Mouse (Mus musculus) kidney, adult 9 months (tissue): ENCODE results near the gene Abhd16b.
A peak's percentile ranks its signal among the peaks of the same experiment; 100 is the strongest.
"Not testable (repeated sequence)": the region's sequence is repeated elsewhere in the genome, so short reads cannot be mapped to it uniquely, and the experiment has no call there.

Experiments used
- DNase-seq: peaks from one replicate; pipeline ENCODE4 v3.0.0; 2022

Gene Abhd16b

DNA sequence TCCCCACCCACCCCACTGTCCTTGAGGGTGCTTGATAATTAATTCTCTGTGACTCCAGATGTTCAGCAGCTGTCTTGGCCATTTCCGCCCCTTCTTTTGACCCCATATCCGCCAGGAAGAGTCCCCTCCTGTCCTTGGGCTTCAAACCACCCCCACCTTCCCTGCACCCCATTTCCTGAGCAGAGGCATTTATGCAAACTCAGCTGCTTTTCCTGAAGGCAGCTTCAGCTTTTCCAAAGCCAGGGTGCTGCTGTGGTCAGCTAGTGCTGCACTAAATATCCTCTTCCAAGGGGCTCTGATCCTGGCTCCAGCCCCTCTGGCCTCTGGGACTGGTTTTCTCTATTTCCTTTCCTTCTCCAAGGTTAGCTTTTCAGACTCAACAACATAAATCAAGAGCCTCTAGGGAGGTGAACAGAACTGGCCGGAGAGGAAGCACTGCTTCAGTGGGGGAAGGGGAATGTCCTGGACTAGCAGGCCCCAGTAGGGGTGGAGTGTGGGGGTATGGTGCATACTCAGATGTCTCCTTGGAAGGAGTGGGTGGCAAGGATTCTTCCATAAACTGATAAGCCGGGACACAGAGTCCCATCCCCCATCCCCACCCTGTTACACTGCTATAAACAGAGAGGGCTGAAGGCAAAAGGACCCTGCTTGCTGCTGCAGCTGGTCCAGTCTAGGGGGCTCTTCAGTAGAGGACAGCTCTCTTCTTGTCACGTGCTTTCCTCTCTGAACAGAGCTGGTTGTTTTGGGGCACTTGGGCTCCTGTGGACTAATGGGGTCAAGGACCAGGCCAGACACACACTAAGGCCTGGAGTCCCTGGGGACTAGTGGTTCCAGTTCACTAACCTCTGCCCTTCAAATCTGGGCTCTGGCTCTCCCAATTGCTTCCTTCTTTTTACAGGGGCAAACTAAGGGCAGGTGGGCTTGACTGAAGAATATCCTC, 5.4 kb upstream of the Abhd16b start:
- DNase-seq, result peak; percentile 79

DNA sequence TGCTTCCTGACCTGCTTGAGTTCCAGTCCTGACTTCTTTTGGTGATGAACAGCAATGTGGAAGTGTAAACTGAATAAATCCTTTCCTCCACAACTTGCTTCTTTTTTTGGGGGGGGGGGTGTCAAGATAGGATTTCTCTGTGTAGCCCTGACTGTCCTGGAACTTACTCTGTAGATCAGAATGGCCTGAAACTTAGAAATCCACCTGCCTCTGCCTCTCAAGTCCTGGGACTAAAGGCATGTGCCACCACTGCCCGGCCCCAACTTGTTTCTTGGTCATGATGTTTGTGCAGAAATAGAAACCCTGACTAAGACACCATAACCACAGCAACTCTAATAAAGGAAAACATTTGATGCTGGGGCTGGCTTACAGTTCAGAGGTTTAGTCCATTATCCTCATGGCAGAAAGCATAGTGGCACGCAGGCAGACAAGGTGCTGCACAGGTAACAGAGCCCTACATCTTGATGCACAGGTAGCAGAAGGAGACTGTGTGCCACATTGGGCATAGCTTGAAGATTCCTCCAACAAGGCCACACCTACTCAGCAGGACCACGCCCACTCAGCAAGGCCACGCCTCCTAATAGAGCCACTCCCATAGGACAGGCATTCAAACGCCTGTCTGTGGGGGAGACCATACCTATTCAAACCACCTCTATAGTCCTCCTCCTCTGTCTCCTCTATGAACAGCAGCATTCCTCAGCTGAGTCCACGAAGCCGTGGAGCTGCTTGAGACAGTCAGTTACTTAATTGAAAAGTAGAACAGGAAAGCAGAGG, 1.4 kb upstream of the Abhd16b start:
- peak; percentile 44 for DNase-seq

DNA sequence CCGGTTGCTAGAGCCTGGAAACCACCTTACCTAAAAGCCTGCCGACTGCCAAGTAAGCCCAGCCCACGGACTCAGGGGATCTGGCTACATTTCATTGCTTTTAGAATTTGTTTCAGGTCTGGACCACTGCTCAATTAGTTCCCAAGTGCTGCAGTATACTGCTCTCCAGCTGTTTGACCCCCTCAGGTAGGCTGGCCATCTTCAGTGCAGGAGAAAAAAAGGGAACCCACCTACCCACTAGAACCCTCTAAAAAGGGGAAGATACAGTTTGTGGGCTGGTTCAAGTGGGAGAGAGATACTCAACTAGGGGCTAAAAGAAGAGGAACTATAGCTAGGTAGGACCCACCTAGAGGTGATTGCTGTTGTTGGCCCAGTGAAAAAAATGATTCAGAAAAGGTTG, 800 bp upstream of the Abhd16b start:
- DNase-seq, result no peak

DNA sequence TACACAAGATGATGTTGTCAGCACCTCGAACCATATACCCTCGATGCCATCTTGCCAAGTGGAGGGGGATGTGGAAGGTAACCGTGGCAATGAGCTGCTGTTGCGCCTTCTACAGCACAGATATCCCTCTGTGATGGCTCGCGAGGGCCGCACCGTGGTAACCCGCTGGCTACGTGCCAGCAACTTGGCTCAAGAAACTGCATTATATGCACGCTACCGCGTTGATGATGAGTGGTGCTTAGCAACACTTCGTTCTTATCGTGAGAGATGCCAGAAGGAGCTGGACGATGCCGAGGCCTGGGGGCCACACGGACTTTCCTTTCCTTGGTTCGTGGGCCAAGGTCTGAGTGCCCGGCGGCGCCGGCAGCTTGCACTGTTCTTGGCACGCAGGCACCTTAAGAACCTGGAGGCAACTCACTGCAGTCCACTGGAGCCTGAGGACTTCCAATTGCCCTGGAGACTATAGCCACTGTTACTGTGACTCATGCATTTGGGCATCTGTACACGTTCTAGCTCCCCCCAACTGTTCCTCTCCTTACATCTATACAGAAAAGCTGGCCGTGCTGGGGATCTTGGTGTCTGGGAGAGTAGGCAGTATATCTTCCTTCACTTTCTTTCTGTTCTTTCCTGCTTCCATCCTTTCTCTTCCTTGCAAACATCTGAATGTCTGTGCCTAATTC, 1.4 kb downstream of the Abhd16b start:
- DNase-seq, result no peak

DNA sequence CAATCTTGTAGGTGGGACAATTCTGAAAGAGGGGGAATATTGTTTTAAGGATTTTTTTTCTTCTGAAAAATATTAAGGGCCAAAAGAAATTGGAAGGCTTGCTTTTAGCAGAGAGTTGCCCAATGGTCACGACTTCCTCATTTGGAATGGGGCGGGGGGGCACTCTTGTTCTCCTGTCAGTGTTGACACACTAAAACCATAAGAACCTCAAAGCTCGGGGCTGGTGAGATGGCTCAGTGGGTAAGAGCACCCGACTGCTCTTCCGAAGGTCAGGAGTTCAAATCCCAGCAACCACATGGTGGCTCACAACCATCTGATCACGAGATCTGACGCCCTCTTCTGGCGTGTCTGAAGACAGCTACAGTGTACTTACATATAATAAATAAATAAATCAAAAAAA, 2.8 kb downstream of the Abhd16b start:
- not testable (repeated sequence) for DNase-seq

DNA sequence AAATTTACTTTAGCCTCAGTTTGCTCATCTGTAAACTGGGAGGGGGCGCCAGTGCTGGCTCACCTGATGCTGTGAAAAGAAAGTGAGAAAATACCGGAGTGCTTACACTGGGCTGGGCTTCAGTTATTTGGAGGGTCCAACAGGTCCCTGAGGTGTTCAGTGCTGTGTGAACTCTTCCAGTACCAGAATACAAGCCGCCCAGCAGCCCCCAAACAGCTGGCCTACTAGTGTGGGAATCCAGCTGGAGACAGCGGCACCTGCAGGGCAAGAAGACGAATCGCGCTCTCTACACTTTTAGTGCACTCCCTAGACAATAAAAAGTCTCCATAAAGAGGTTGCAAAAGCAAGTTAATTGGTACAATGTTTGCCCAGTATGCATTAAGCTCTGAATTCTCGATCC, 3.3 kb downstream of the Abhd16b start:
- peak; percentile 78 for DNase-seq

DNA sequence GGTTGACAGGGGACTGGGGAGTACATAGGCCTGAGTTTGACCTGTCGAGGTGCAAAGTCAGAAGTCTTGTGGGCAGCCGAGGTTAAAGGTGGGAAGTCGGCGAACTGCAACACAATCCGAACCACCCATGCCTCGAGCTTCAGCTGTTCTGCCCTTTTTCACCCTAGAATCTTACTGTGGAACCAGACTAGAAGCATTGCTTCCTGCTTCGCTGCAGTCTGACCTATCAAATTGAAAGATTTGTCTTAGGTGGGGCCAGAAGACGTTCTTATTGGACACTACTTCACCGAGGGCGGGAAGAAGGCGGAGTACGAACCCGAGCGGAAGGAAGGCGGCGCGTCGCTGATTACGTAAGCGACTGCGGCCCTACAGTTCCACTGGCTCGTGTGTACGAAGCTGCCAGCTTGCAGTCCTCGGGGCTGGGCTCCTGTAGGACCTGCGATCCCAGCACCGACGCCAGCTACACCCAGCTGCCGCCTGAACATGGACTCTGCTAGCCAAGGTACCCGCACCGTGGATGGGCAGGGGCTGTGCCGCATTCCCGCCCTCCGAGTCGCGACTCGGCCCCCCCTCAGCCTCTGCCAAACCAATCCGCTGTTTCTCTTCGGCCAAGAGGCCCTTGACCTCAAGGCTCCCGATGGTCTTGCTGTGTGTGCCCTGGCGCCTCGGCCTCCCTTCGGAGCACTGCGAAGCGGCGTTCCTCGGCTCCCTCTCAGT, 4.0 kb downstream of the Abhd16b start, which contains the start of gene Tpd52l2:
Gene Tpd52l2, plus strand, starts transcription at position 312 of the 717 bp plus-strand sequence.
- peak; percentile 97 for DNase-seq

DNA sequence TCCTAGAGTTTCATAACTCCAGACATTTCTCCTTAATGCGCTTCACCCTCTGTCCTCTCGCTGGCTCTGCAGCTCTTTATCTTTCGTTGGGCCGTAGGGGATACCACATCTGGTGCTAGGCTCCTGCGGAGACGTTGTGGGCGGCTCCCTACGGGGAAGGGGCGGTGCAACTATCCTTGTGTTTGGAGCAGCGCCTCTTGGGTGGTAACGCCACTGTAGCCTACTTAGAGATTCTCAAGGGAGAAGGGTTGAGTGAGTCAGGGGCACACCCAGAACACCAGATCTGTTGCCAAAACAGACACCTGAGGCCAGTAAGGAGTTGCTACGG, 4.5 kb downstream of the Abhd16b start:
- peak; percentile 72 for DNase-seq

DNA sequence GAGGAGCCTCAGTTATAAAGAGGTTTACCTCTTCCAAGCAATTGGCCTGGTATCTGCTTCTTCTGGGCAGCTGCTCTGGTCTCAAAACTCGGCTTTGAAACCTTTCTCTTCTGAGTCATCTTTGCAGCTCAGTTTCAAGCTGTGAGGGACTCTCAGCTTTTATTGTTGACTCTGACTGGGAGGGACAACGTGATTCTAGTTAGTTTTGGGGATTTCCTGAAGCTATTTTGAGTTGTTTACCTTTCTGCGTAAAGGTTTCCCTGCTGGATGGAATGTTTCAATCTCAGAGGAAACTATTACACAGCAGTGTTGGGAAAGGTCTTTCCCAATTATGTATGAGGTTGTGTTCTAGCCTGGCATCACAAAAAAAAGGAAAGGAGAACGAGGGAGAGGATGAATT, 5.6 kb downstream of the Abhd16b start:
- DNase-seq, result no peak

DNA sequence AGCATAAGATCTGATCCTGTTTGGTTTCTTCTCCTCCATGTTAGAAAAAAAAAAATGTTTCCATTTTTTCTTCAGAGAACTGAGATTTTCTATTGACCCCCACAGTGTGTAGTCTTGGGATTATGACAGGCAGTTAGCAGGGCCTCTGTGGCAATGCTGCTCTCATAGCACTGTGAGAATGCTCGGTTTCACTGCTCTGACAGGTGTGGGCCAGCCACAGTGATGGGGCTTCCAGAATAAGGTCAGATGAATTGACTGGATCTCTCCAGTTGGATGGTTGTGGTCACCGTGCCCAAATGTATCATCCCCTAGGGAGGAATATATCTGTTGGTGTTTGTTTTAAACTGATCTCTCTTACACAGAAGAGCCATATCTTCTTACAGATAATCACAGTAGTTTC, 16.2 kb downstream of the Abhd16b start:
- DNase-seq, result no peak

DNA sequence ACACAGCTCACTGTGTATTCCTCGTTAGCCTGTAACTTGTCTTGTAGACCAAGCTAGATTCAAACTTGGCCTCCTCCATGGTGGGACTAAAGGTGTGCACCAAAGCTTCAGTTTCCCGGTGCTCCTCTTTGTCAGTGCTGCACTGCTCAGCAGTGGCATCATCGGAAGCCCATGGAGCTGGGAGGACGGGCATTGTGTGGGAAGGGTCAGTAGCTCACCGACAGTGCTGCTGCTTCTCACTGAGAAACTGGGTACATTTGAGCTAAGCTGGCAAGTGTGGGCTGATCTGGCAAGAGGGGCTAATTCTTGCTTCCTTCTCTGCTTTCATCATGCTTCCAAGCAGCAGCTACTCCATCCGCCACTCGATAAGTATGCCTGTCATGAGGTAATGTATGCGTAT, 18.2 kb downstream of the Abhd16b start:
- no peak for DNase-seq

DNA sequence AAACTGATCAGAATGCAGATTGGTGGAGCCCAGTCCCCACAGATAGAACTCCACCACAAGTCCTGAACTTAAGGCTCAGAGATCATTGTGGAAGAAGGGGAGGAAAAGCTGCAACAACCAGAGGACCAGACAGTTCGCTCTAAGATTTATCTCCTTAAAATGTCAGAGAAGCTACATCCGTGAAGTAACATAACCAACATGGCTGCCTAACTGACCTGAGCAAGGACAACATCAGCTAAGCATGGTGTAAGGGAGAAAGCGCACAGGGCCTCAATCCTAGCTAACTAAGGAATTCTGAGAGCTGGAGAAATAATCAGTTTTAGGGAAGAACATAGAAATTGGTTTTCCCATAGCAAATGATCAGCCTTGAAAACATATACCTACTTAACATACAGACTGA, 26.2 kb downstream of the Abhd16b start:
- no peak for DNase-seq

DNA sequence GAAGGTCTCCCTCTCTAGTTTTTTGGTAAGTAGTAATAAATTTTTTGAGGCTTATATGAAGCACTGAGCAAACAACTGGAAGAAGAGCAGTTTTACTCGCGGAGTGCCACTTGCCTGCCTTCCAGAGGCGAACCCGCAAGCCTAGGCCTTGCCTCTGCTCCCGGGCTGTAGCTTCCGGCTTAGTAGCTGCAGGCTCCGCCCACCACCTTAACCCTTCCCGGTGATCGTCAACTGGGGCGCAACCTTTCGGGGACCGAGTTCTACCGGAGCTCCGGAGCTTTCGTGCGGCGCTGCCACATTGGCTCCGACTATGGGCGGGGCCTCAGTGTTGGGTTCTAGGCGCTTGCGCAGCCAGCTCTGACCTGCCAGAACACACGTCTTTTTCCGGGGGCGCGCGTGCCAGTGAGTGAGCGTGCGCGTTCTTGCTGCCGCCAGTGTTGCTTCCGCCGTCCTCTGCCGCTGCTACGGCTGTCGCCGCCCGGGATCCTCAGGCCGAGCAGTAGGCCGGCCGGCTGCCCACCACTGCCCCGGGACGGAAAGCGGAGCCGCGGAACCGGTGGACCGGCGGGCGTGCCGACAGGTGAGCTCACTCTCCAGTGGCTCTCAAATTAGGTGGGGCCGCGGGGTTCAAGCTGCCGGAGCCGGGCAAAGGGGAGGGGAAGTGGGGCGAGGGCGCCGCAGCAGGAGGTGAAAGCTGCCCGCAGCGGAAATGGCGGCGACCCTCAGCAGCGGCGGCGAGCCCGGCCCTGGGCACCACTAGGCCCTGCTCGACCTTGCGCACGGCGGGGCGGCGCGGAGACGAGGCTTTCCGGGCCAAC, 27.3 kb downstream of the Abhd16b start, which contains the start of gene Dnajc5:
Gene Dnajc5, plus strand, starts transcription at position 368 of the 818 bp plus-strand sequence.
- peak; percentile 99 for DNase-seq

DNA sequence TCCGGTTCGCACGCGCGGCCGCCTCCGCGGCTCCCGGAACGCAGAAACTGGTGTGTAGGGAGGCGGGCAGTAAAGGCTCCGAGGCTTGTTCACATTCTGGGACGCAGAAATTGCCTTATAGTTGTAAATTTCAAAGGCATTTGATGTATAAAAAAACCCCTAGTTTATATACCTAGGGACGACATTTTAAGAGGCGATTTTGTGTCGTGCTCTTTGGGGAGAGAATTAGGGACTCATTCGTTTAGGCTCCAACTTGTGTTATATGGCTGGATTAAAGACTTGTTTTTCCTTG, 27.9 kb downstream of the Abhd16b start:
- no peak for DNase-seq

DNA sequence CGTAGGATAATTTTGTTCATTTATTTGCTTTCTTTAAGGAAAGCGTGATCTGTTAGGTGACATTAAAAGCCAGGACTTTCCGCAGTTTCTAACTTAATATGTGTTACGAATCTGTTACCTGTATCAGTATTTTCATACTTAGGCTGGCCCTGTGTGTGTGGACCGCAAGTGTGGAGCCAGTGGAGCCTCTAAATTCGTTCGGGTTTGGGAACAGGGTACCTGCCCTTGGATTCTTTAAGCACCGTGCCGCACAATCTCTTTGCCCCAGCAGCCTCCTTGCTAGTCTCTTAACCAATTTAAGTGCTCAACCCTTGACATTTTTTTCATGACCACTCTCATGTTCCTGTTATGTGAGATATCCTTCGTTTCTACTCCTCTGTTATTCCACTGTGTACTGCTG, 28.5 kb downstream of the Abhd16b start:
- no peak for DNase-seq

DNA sequence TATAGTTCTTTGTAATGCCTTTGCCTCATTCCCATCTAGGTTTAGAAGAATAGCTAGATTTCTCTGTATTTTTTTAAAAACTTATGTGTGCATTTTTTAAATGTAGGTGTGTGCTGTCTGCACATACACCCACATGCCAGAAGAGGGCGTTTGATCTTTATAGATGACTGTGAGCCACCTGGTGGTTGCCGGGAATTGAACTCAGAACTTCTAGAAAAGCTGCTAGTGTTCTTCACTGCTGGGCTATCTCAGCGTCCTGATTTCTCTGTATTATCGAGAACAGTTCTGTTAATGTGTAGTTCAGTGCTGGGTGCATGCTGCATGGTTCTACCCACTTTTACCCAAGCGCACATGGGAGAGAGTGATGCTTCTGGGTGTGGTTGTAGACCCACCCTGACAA, 29.8 kb downstream of the Abhd16b start:
- peak; percentile 55 for DNase-seq

DNA sequence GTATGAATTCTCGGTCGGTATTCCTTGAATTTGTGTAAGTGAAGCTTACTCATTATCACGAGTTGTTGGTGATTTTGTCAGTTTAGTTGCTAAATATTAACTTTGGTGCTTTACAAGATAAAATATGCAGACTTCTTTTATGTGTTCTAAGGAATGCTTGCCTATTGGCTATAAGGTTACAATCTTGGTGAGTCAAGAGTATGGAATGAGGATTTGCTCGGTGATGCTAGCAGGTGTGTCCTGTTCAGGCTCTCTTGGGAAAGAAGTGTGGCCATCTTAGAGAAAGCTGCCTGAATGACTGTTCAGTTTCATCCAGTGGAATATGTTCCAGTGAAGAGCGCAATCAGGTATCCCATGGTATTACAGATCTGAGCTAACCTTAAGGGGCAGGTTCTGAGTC, 32.5 kb downstream of the Abhd16b start:
- DNase-seq, result no peak

DNA sequence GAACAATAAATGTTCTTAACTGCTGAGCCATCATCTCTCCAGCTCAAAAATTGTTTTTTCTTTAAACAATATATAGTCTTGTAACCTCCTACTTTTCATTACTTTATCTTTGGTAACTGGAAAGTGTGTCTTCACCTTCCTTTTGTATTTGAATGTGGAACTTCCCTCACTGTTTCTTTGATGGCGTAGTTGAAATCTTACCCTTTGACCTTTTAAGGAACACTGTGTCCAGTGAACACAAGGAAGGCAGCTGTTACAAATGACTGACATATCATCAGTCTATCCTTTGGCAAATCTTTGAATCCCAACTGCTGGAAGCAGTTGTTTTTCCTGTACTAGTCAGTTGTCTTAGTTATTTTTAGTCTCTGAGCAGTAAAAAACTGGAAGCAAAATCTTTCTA, 36.1 kb downstream of the Abhd16b start:
- DNase-seq, result peak; percentile 50

DNA sequence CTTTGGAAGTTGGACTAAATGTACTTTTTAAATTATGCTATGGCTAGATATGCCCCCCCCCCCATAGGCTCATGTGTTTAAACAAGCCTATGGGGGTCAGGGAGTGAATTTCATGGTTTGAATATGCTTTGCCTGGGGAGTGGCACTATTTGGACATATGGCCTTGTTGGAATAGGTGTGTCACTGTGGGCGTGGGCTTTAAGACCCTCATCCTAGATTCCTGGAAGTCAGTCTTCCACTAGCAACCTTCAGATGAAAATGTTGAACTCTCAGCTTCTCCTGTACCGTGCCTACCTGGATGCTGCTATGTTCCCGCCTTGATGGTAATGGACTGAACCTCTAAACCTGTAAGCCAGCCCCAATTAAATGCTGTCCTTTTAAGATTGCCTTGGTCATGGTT, 39.6 kb downstream of the Abhd16b start:
- DNase-seq, result no peak

DNA sequence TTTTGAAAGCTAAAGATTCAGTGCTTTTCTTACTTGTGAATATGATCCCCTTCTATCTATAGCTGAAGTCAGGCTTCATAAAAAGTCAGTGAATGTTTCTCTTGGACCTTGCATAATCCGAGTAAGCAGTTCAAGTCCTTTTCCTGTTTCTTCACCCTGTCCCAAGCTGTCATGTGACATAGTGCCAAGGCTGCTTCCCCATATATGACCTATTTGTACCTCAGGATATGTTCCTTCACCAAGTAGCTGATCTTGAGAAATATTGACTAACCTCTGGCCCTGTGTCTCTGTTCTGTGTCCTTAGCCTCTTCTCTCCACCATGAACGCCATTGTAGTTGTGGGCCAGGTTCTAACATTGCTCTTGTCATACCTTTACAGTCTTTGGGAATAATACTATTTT, 43.4 kb downstream of the Abhd16b start:
- DNase-seq, result peak; percentile 27

DNA sequence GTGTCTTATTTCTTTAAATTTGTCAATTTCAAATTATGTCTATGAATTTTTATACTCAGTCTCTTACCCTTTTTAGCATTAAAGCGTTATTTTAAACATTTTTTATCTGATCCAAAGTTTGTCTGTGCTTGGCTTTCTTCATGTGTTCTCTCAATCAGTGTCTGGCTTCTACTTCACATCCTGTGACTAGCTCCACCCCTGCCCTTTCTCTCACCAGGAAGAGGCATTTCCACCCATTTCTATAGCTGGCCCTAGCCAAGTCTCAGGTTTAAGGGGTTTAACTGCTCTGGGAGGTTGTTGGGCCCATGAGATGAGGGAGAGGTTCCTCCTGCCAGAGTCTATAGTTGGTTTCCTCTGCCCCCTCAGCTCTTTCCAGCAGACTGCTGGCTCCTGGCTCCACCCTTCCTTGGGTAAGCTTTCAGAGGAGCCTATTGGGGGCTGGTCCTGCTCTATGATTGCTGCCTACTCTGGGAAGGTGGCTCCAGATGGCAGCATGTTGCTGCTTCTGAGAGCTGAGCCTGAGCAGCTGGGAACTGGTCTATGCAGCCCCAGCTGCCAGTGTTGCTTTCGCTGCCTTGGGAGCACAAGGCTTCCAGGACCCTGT, 44.5 kb downstream of the Abhd16b start:
- DNase-seq, result no peak
